Mouse (Mus musculus) layer of hippocampus, adult 9-10 months (tissue): Measurements from ENCODE around the gene Gxylt2.

Experiments used
- DNase-seq: peaks from one replicate; pipeline ENCODE4 v3.0.0; 2022; ENCODE audit warnings: low spot score

Gxylt2 gene

GRCm38 (mm10) chr6:100704574-100705365 is at the start of gene Gxylt2:
Gene Gxylt2 (plus strand): TSS chr6:100704734.
- no peak for DNase-seq

- peak; percentile 53 for DNase-seq
These were observed 44.1 kb upstream of the Gxylt2 start for GRCm38 (mm10) chr6:100660395-100660794.

- DNase-seq, result no peak
These were observed 42.3 kb upstream of the Gxylt2 start for GRCm38 (mm10) chr6:100662224-100662623.

GRCm38 (mm10) chr6:100667644-100668043 is 36.9 kb upstream of the Gxylt2 start:
- no peak for DNase-seq

GRCm38 (mm10) chr6:100668858-100669257 is 35.7 kb upstream of the Gxylt2 start:
- no peak for DNase-seq

GRCm38 (mm10) chr6:100670370-100670841 is 34.1 kb upstream of the Gxylt2 start:
- no peak for DNase-seq

GRCm38 (mm10) chr6:100670880-100671344 is 33.6 kb upstream of the Gxylt2 start, which contains the start of gene Shq1:
Gene Shq1 (minus strand): TSS chr6:100671157.
- DNase-seq, result peak; percentile 62

GRCm38 (mm10) chr6:100671401-100671800 is 33.1 kb upstream of the Gxylt2 start:
- DNase-seq, result no peak

GRCm38 (mm10) chr6:100674974-100675373 is 29.6 kb upstream of the Gxylt2 start:
- no peak for DNase-seq

- no peak for DNase-seq
These were observed 28.1 kb upstream of the Gxylt2 start for GRCm38 (mm10) chr6:100676461-100676860.

- DNase-seq, result no peak
These were observed 25.9 kb upstream of the Gxylt2 start for GRCm38 (mm10) chr6:100678636-100679035.

GRCm38 (mm10) chr6:100686341-100686740 is 18.2 kb upstream of the Gxylt2 start:
- DNase-seq, result no peak

GRCm38 (mm10) chr6:100699986-100700385 is 4.5 kb upstream of the Gxylt2 start:
- DNase-seq, result no peak

- DNase-seq, result peak; percentile 18
These were observed 3.8 kb upstream of the Gxylt2 start for GRCm38 (mm10) chr6:100700774-100701173.

- no peak for DNase-seq
These were observed 349 bp upstream of the Gxylt2 start for GRCm38 (mm10) chr6:100704197-100704573.

GRCm38 (mm10) chr6:100705366-100705811 is 855 bp downstream of the Gxylt2 start:
- DNase-seq, result no peak

GRCm38 (mm10) chr6:100706861-100707260 is 2.3 kb downstream of the Gxylt2 start:
- no peak for DNase-seq

GRCm38 (mm10) chr6:100707557-100707956 is 3.0 kb downstream of the Gxylt2 start:
- DNase-seq, result no peak

- no peak for DNase-seq
These were observed 3.7 kb downstream of the Gxylt2 start for GRCm38 (mm10) chr6:100708248-100708647.

GRCm38 (mm10) chr6:100708996-100709395 is 4.5 kb downstream of the Gxylt2 start:
- no peak for DNase-seq

- no peak for DNase-seq
These were observed 4.9 kb downstream of the Gxylt2 start for GRCm38 (mm10) chr6:100709483-100709882.

GRCm38 (mm10) chr6:100710170-100710569 is 5.6 kb downstream of the Gxylt2 start:
- no peak for DNase-seq

- no peak for DNase-seq
These were observed 6.3 kb downstream of the Gxylt2 start for GRCm38 (mm10) chr6:100710866-100711265.
